In the genomic region with DNA sequence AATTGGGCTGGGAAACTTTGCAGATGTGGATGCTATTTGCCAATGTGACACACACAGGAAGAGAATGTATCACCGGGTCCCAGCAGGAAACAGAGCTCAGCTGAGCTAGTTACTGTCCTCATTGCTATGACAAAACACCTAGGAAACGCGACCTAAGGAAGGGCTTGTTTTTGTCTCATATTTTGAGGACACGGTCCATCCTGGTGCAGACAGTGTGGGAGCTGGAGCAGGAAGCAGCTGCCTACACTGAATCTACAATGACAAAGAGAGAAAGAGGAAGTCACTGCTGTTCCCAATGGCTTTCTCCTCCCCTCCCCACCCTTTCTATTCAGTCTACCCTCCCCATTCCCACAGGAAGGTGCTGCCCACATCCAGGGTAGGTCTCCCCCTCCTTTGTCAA, we compare ENCODE assay signal across 19 mouse cellular contexts. TPM values are rescaled to one million over a fixed set of nuclear protein-coding genes. Genes with fewer than 3 reads are reported as not detected.
DNase-seq lines count a peak whose midpoint lies in the region; ATAC-seq and TF ChIP-seq lines count a peak whose summit lies in the region.
"Had no signal": no experiment of that assay in that cellular context is flagged by ENCODE, and none has a peak within 500 bp of the region (broad histone marks: within the 10 kb centered on the region; RNA-seq: fewer than 3 reads in every experiment).

No protein-coding gene starts in this region.

- DNase-seq in heart, adult 8-10 months (ENCODE audit: low spot score): peak; percentile 70
- DNase-seq in MEL-GATA-1-ER (ENCODE audit: extremely low read depth, low read depth): peak; percentile 23
- peak; percentile 58 for DNase-seq in heart, postnatal 0 days (ENCODE audit: low spot score)
- peak; percentile 13 for DNase-seq in kidney, postnatal 10 days
- no peak for DNase-seq in urinary bladder, adult 2 months (ENCODE audit: low spot score)
- no peak for DNase-seq in spleen, adult 12 weeks (ENCODE audit: low spot score)
- DNase-seq in left cerebral cortex, postnatal 10 days (ENCODE audit: extremely low spot score in 1 of 2, low spot score in 2 of 2): no peak
- DNase-seq: adrenal gland, adult 8-10 months; embryo, embryonic 11 days; layer of hippocampus, adult 9-11 months; left cerebral cortex, postnatal 4 days; spleen, adult 18-20 months had no signal

- no peaks in the 10 kb centered on the region for H3K4me1 ChIP-seq in heart, embryonic 12.5 days (replicated peaks)
- no peaks in the 10 kb centered on the region for H3K4me1 ChIP-seq in heart, postnatal 0 days (ENCODE audit: control insufficient read depth, insufficient read depth)
- H3K4me1 ChIP-seq: heart, embryonic 13.5 days had no signal

- TF ChIP-seq CTCF in heart, postnatal 0 days (IDR thresholded peaks at IDR 0.05; ENCODE audit: low read depth): no peak

- intact Hi-C loops in left cerebral cortex, postnatal 10 days (cut with DNase I): no loop called here

- H3K36me3 ChIP-seq in heart, embryonic 12.5 days: no peaks in the 10 kb centered on the region
- H3K36me3 ChIP-seq in heart, postnatal 0 days (replicated peaks; ENCODE audit: control insufficient read depth, insufficient read depth, low read length): no peaks in the 10 kb centered on the region
- H3K36me3 ChIP-seq: heart, embryonic 13.5 days; midbrain, embryonic 12.5 days had no signal

- H3K9me3 ChIP-seq in heart, embryonic 12.5 days (replicated peaks): no peaks in the 10 kb centered on the region
- H3K9me3 ChIP-seq in heart, postnatal 0 days (replicated peaks; ENCODE audit: control insufficient read depth, low read length): no peaks in the 10 kb centered on the region
- H3K9me3 ChIP-seq: heart, embryonic 13.5 days; midbrain, embryonic 12.5 days had no signal

- no peak overlapping the region for H3K9ac ChIP-seq in heart, embryonic 12.5 days
- H3K9ac ChIP-seq in heart, postnatal 0 days (replicated peaks; ENCODE audit: low read depth, low read length): no peak overlapping the region
- H3K9ac ChIP-seq: heart, embryonic 13.5 days; liver, embryonic 14.5 days; midbrain, embryonic 12.5 days had no signal

- no peak overlapping the region for H3K4me2 ChIP-seq in heart, embryonic 12.5 days
- no peak overlapping the region for H3K4me2 ChIP-seq in heart, postnatal 0 days (ENCODE audit: low read depth, low read length)
- H3K4me2 ChIP-seq: heart, embryonic 13.5 days; midbrain, embryonic 12.5 days had no signal

- TF ChIP-seq EP300 in heart, postnatal 0 days (IDR thresholded peaks at IDR 0.05; ENCODE audit: low read depth): peak; percentile 87

- 54% methylated on average over 4 of the region's 4 CpGs for WGBS in heart, embryonic 12.5 days
- WGBS in heart, postnatal 0 days: 41% methylated on average over 4 of the region's 4 CpGs

- H3K27ac ChIP-seq in heart, embryonic 12.5 days (ENCODE audit: poor library complexity, severe bottlenecking): no peak overlapping the region
- H3K27ac ChIP-seq in heart, postnatal 0 days (ENCODE audit: low read depth): no peak overlapping the region
- H3K27ac ChIP-seq: heart, embryonic 13.5 days; liver, embryonic 14.5 days; midbrain, embryonic 12.5 days; stomach, postnatal 0 days had no signal

- ATAC-seq in heart, embryonic 12.5 days (ENCODE audit: insufficient number of reproducible peaks, low FRiP score): no peak
- peak; percentile 87 for ATAC-seq in heart, postnatal 0 days (ENCODE audit: insufficient read depth, low read depth)
- ATAC-seq: Patski had no signal

- no peak overlapping the region for H3K4me3 ChIP-seq in heart, embryonic 12.5 days
- no peak overlapping the region for H3K4me3 ChIP-seq in heart, postnatal 0 days (ENCODE audit: low read depth, low read length)
- H3K4me3 ChIP-seq: heart, embryonic 13.5 days; midbrain, embryonic 12.5 days had no signal

- no peaks in the 10 kb centered on the region for H3K27me3 ChIP-seq in heart, embryonic 12.5 days (replicated peaks)
- no peaks in the 10 kb centered on the region for H3K27me3 ChIP-seq in heart, postnatal 0 days (ENCODE audit: control insufficient read depth, insufficient read depth, low read length)
- H3K27me3 ChIP-seq: heart, embryonic 13.5 days; midbrain, embryonic 12.5 days had no signal

RNA-seq across cellular contexts. Expression of gene Prok1, which starts 12.5 kb away (rescaled TPM):
- total RNA-seq in heart, adult 8-10 months (2022): not detected
- not detected in 2 replicates for polyA plus RNA-seq in heart, embryonic 12.5 days (2016; fragmentation: Nextera tagmentation; extraction: Ambion mirVana)
- total RNA-seq in heart, postnatal 0 days (2014; rRNA removed; ENCODE audit: low replicate concordance): not detected in 2 replicates
- polyA plus RNA-seq in heart, postnatal 0 days (2015; fragmentation: Nextera tagmentation; extraction: Ambion mirVana): not detected in 2 replicates
- 0.03 and 0.04 TPM in 2 replicates for polyA plus RNA-seq in urinary bladder, adult 2 months (2012; rRNA removed)
- not detected for total RNA-seq in left cerebral cortex, postnatal 10 days (2021)
- total RNA-seq: left cerebral cortex, postnatal 4 days had no signal
- polyA plus RNA-seq: heart, embryonic 13.5 days; intestine, embryonic 14.5 days; midbrain, embryonic 12.5 days; Patski had no signal

RNA-seq across cellular contexts. Expression of gene A630076J17Rik, which starts 21.6 kb away (rescaled TPM):
- not detected for total RNA-seq in heart, adult 8-10 months (2022)
- not detected in 2 replicates for polyA plus RNA-seq in heart, embryonic 12.5 days (2016; fragmentation: Nextera tagmentation; extraction: Ambion mirVana)
- total RNA-seq in heart, postnatal 0 days (2014; rRNA removed; ENCODE audit: low replicate concordance): 0.15 TPM in 1 of 2 replicates, not detected in the other
- polyA plus RNA-seq in heart, postnatal 0 days (2015; fragmentation: Nextera tagmentation; extraction: Ambion mirVana): 0.11 and 0.25 TPM in 2 replicates
- not detected in 2 replicates for polyA plus RNA-seq in urinary bladder, adult 2 months (2012; rRNA removed)
- not detected for total RNA-seq in left cerebral cortex, postnatal 10 days (2021)
- total RNA-seq: adrenal gland, adult 8-10 months; left cerebral cortex, postnatal 4 days had no signal
- polyA plus RNA-seq: heart, embryonic 13.5 days; intestine, embryonic 14.5 days; liver, embryonic 14.5 days; midbrain, embryonic 12.5 days; Patski had no signal

RNA-seq across cellular contexts. Expression of gene Lamtor5, which starts 26.6 kb away (rescaled TPM):
- total RNA-seq in heart, adult 8-10 months (2022): 10 to 100 TPM; 64.5 to 71.1 (median 67.1) TPM
- polyA plus RNA-seq in heart, embryonic 12.5 days (2016; fragmentation: Nextera tagmentation; extraction: Ambion mirVana): 129 and 137 TPM in 2 replicates
- 114 and 126 TPM in 2 replicates for total RNA-seq in heart, postnatal 0 days (2014; rRNA removed; ENCODE audit: low replicate concordance)
- polyA plus RNA-seq in heart, postnatal 0 days (2015; fragmentation: Nextera tagmentation; extraction: Ambion mirVana): 187 and 193 TPM in 2 replicates
- polyA plus RNA-seq in urinary bladder, adult 2 months (2012; rRNA removed): 121 and 139 TPM in 2 replicates
- 10 to 100 TPM; 57.2 to 63.4 TPM for total RNA-seq in left cerebral cortex, postnatal 10 days (2021)

RNA-seq across cellular contexts. Expression of gene Cym, which starts 30.5 kb away (rescaled TPM):
- total RNA-seq in heart, adult 8-10 months (2022): not detected
- 0.18 TPM in 1 of 2 replicates, not detected in the other for polyA plus RNA-seq in heart, embryonic 12.5 days (2016; fragmentation: Nextera tagmentation; extraction: Ambion mirVana)
- 0.53 TPM in 1 of 2 replicates, not detected in the other for total RNA-seq in heart, postnatal 0 days (2014; rRNA removed; ENCODE audit: low replicate concordance)
- 0.15 and 0.22 TPM in 2 replicates for polyA plus RNA-seq in heart, postnatal 0 days (2015; fragmentation: Nextera tagmentation; extraction: Ambion mirVana)
- polyA plus RNA-seq in urinary bladder, adult 2 months (2012; rRNA removed): 0.07 TPM in 1 of 2 replicates, not detected in the other
- under 1 TPM in 1 of 2 experiments, not detected in 1; 0.28 TPM for total RNA-seq in left cerebral cortex, postnatal 10 days (2021)
- total RNA-seq: left cerebral cortex, postnatal 4 days had no signal
- polyA plus RNA-seq: midbrain, embryonic 12.5 days; Patski had no signal

RNA-seq across cellular contexts. Expression of gene Slc16a4, which starts 39.0 kb away (rescaled TPM):
- under 1 TPM; 0.19 to 0.81 (median 0.44) TPM for total RNA-seq in heart, adult 8-10 months (2022)
- polyA plus RNA-seq in heart, embryonic 12.5 days (2016; fragmentation: Nextera tagmentation; extraction: Ambion mirVana): 2.6 TPM in 2 replicates
- 2.1 TPM in 1 of 2 replicates, not detected in the other for total RNA-seq in heart, postnatal 0 days (2014; rRNA removed; ENCODE audit: low replicate concordance)
- polyA plus RNA-seq in heart, postnatal 0 days (2015; fragmentation: Nextera tagmentation; extraction: Ambion mirVana): 0.90 and 0.91 TPM in 2 replicates
- polyA plus RNA-seq in urinary bladder, adult 2 months (2012; rRNA removed): 1.0 and 1.3 TPM in 2 replicates
- total RNA-seq in left cerebral cortex, postnatal 10 days (2021): 1 to 10 TPM; 1.8 to 2.3 TPM

Comparison
In these comparisons a context has a peak if more than half of its experiments do, and no peak if none do; other contexts are left out.
1. DNase-seq: peak in heart, adult 8-10 months (single experiment), MEL-GATA-1-ER (single experiment), heart, postnatal 0 days (single experiment) and kidney, postnatal 10 days (single experiment); none in urinary bladder, adult 2 months (single experiment), spleen, adult 12 weeks (single experiment) and left cerebral cortex, postnatal 10 days (0 of 2).